Mouse (Mus musculus) stomach, postnatal 0 days (tissue): ENCODE measurements around the gene Ninj1. TPM values are rescaled to one million over a fixed set of nuclear protein-coding genes. Genes with fewer than 3 reads are reported as not detected.
A peak's percentile ranks its signal among the peaks of the same experiment; 100 is the strongest.

Source experiments
- ATAC-seq: fragments of 200-750 bp; cut with Nextera tagmentation; 2 replicates; pipeline ENCODE4 v1.8.0; 2017; ENCODE audit not compliant: low FRiP score, low TSS enrichment
- DNase-seq: peaks from one replicate; pipeline ENCODE4 v3.0.0-alpha.2; 2016; ENCODE audit warnings: low spot score
- H3K27ac ChIP-seq: fragments of 300-500 bp; sonication (generic); replicated peaks from 2 replicates; pipeline ENCODE4 v1.5.1; 2014; ENCODE audit warnings: mild to moderate bottlenecking, control low read depth
- H3K27me3 ChIP-seq: fragments of 300-500 bp; sonication (generic); 2 replicates; pipeline ENCODE4 v1.6.1; 2014; ENCODE audit warnings: low read length; ENCODE audit not compliant: control insufficient read depth, insufficient read depth
- H3K36me3 ChIP-seq: fragments of 300-500 bp; sonication (generic); 2 replicates; pipeline ENCODE4 v1.6.1; 2014; ENCODE audit warnings: low read length, mixed read lengths; ENCODE audit not compliant: control insufficient read depth, insufficient read depth
- H3K4me1 ChIP-seq: fragments of 300-500 bp; sonication (generic); replicated peaks from 2 replicates; pipeline ENCODE4 v1.6.1; 2014; ENCODE audit warnings: antibody characterized with exemption; ENCODE audit not compliant: control insufficient read depth, insufficient read depth
- H3K4me2 ChIP-seq: fragments of 300-500 bp; sonication (generic); replicated peaks from 2 replicates; pipeline ENCODE4 v1.6.1; 2014; ENCODE audit warnings: low read depth, mild to moderate bottlenecking, control low read depth, moderate library complexity
- H3K4me3 ChIP-seq: fragments of 300-500 bp; sonication (generic); 2 replicates; pipeline ENCODE4 v1.5.1; 2014; ENCODE audit warnings: low read depth, low read length, control low read depth
- H3K9ac ChIP-seq: fragments of 300-500 bp; sonication (generic); 2 replicates; pipeline ENCODE4 v1.6.1; 2014; ENCODE audit warnings: mild to moderate bottlenecking, low read length, control low read depth, mixed read lengths
- H3K9me3 ChIP-seq: fragments of 300-500 bp; sonication (generic); 2 replicates; pipeline ENCODE4 v1.6.1; 2016; ENCODE audit warnings: low read length; ENCODE audit not compliant: control insufficient read depth
- CTCF ChIP-seq: IDR thresholded peaks from 2 replicates; pipeline ENCODE4 v1.5.1; 2016; ENCODE audit warnings: antibody characterized with exemption, low read depth, mild to moderate bottlenecking, moderate library complexity
- EP300 ChIP-seq: optimal IDR thresholded peaks from 2 replicates; pipeline ENCODE3; 2016; ENCODE audit warnings: antibody characterized with exemption
- whole genome bisulfite sequencing: fragments of 180-500 bp; shearing (Covaris S2); extraction: QIAGEN DNeasy Blood & Tissue Kit; methylation state at CpG from one replicate; pipeline ENCODE4 v1.1.7; 2014; 5-methylcytosine and 5-hydroxymethylcytosine counted together
- polyA plus RNA-seq: library from polyadenylated mRNA; unstranded; fragments of >200 nt; fragmentation: Nextera tagmentation; extraction: Ambion mirVana; gene quantifications from 2 replicates; pipeline ENCODE4 v1.2.1, GENCODE M21; 2015

The Ninj1 gene
- polyA plus RNA-seq, 1 experiment from 2014 or later, result 76.3 TPM

GRCm38 (mm10) chr13:49175509-49175908 lies 11.8 kb upstream of the Ninj1 start:
- no peak overlapping the region for H3K4me3 ChIP-seq
- H3K36me3 ChIP-seq, result no peaks in the 10 kb centered on the region
- no peaks in the 10 kb centered on the region for H3K27me3 ChIP-seq
- TF ChIP-seq EP300 (no peak), CTCF (no peak)
- H3K9me3 ChIP-seq, result no peaks in the 10 kb centered on the region
- H3K4me1 ChIP-seq, result no peaks in the 10 kb centered on the region
- no peak for DNase-seq
- WGBS, result 75% methylated on average over 10 of the region's 10 CpGs
- no peak for ATAC-seq
- no peak overlapping the region for H3K27ac ChIP-seq
- no peak overlapping the region for H3K9ac ChIP-seq
- no peak overlapping the region for H3K4me2 ChIP-seq

- Histone ChIP-seq H3K9ac (0 out of 2 replicates have a peak overlapping the region, but pooled peaks have one; percentile 23), H3K27ac (0 out of 2 replicates have a peak overlapping the region, but pooled peaks have one; percentile 1), H3K27me3 (no peaks in the 10 kb centered on the region), H3K4me1 (peaks cover 4% of the 10 kb centered on the region; the same call in 1 of the 2 replicates), H3K4me2 (no peak overlapping the region), H3K4me3 (no peak overlapping the region), H3K9me3 (no peaks in the 10 kb centered on the region), H3K36me3 (no peaks in the 10 kb centered on the region)
- peak; percentile 53 for ATAC-seq
- DNase-seq, result peak; percentile 66
- 60% methylated on average over 19 of the region's 19 CpGs for WGBS
- TF ChIP-seq CTCF, result no peak
Measured at GRCm38 (mm10) chr13:49178839-49179585, 8.3 kb upstream of the Ninj1 start.

DNA sequence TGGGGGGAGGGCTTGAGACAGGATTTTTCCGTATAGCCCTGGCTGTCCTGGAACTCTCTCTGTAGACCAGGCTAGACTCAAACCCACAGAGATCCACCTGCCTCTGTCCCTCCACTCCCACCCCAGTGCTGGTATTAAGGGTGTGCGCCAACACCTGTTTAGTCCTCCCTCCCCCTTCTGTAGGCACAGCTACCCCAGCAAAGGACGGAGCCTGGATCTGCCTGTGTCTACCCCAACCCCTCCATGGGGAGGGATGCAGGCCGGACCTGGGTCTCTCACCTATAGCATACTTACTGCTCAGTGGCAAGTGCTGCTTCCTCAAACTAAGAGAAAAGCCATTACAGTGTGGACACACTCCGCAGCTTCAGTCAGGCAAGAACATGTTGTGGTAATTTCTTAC lies 7.0 kb upstream of the Ninj1 start:
- no peak overlapping the region for H3K4me3 ChIP-seq
- no peak overlapping the region for H3K27ac ChIP-seq
- DNase-seq (no peak), ATAC-seq (no peak; the same call in 1 of the 2 replicates)
- TF ChIP-seq CTCF (no peak), EP300 (no peak)
- WGBS, result 88% methylated on average over 5 of the region's 5 CpGs
- H3K4me1 ChIP-seq, result peaks cover 4% of the 10 kb centered on the region; the same call in 1 of the 2 replicates
- H3K9ac ChIP-seq, result no peak overlapping the region
- H3K36me3 ChIP-seq, result no peaks in the 10 kb centered on the region
- H3K9me3 ChIP-seq, result no peaks in the 10 kb centered on the region
- H3K4me2 ChIP-seq, result no peak overlapping the region
- no peaks in the 10 kb centered on the region for H3K27me3 ChIP-seq

GRCm38 (mm10) chr13:49180691-49181090 lies 6.6 kb upstream of the Ninj1 start:
- no peak for ATAC-seq
- Histone ChIP-seq H3K27ac (no peak overlapping the region), H3K4me2 (no peak overlapping the region), H3K4me1 (peaks cover 4% of the 10 kb centered on the region; the same call in 1 of the 2 replicates), H3K27me3 (no peaks in the 10 kb centered on the region), H3K9ac (no peak overlapping the region), H3K36me3 (no peaks in the 10 kb centered on the region), H3K4me3 (no peak overlapping the region), H3K9me3 (no peaks in the 10 kb centered on the region)
- TF ChIP-seq EP300 (no peak), CTCF (no peak)
- no peak for DNase-seq
- WGBS, result 56% methylated on average over 1 of the region's 1 CpGs

DNA sequence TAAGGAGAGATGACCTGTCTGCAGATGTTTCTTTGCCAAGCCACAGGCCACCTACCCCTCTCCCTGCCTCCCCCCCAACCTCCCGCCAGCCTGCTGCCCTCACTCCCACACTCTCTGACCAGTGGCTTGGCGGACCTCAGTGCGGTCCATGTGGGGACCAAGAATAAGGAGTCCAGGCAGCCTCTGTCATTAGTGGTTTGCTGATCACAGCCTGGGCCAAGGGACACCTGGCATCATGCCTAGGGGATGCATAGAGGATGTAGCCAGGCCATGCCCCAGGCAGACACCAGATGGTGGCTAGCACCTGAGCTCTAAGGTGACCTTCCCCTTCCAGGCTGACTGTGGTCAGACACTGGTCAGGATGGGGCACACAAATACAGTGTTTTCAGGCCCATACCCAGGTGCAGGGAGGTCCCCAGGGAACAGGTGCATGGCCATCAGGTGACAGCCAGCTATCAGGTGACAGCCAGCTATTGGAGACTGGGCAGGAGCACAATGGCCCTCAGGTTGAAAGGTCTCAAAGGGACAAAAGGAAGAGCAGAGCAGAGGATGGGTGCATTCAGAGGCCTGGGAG lies 5.8 kb upstream of the Ninj1 start:
- no peak overlapping the region for H3K4me2 ChIP-seq
- DNase-seq, result no peak
- peaks cover 5% of the 10 kb centered on the region for H3K4me1 ChIP-seq
- TF ChIP-seq EP300 (no peak), CTCF (no peak)
- H3K9me3 ChIP-seq, result no peaks in the 10 kb centered on the region
- H3K9ac ChIP-seq, result no peak overlapping the region
- no peak overlapping the region for H3K27ac ChIP-seq
- H3K36me3 ChIP-seq, result no peaks in the 10 kb centered on the region
- H3K4me3 ChIP-seq, result no peak overlapping the region
- H3K27me3 ChIP-seq, result no peaks in the 10 kb centered on the region
- 89% methylated on average over 3 of the region's 3 CpGs for WGBS
- no peak for ATAC-seq

- Histone ChIP-seq H3K4me1 (peaks cover 11% of the 10 kb centered on the region), H3K4me2 (no peak overlapping the region), H3K36me3 (no peaks in the 10 kb centered on the region), H3K9me3 (no peaks in the 10 kb centered on the region), H3K27ac (peak overlapping the region; percentile 56), H3K4me3 (no peak overlapping the region), H3K9ac (no peak overlapping the region), H3K27me3 (no peaks in the 10 kb centered on the region)
- DNase-seq, result no peak
- WGBS, result 38% methylated on average over 5 of the region's 5 CpGs
- no peak for ATAC-seq
- no peak for TF ChIP-seq CTCF
- no peak for TF ChIP-seq EP300
Measured at GRCm38 (mm10) chr13:49183161-49183560, 4.1 kb upstream of the Ninj1 start.
